Mouse (Mus musculus): ENCODE data around the gene Gdf7. TPM values are rescaled to one million over a fixed set of nuclear protein-coding genes. Genes with fewer than 3 reads are reported as not detected.

Gene Gdf7
- total RNA-seq, 2 experiments from 2014 or later: not detected

Other genes starting within 250 kb of the Gdf7 start
- gene Ldah, start 93.8 kb downstream of the Gdf7 start, total RNA-seq (2015): 53.9 and 59.3 TPM in 2 replicates
- gene Ldah, start 93.8 kb downstream of the Gdf7 start, total RNA-seq (2017): 31.9 and 38.2 TPM in 2 replicates
- 4.7 and 4.8 TPM in 2 replicates for gene Hs1bp3, start 11.5 kb upstream of the Gdf7 start, total RNA-seq (2015)
- 4.4 and 6.7 TPM in 2 replicates for gene Hs1bp3, start 11.5 kb upstream of the Gdf7 start, total RNA-seq (2017)
- 107 and 120 TPM in 2 replicates for gene Rhob, start 198.1 kb upstream of the Gdf7 start, total RNA-seq (2015)
- 55.4 and 60.5 TPM in 2 replicates for gene Rhob, start 198.1 kb upstream of the Gdf7 start, total RNA-seq (2017)

Data from megakaryocyte, adult 5-6 weeks (primary cell).